Mouse (Mus musculus) lung, postnatal 0 days (tissue): ENCODE data around the gene Telo2. TPM values are rescaled to one million over a fixed set of nuclear protein-coding genes. Genes with fewer than 3 reads are reported as not detected.

ENCODE experiments used
- ATAC-seq: fragments of 200-750 bp; cut with Nextera tagmentation; 2 replicates; pipeline ENCODE4 v1.8.0; 2017; ENCODE audit warnings: moderate library complexity
- DNase-seq: peaks from one replicate; pipeline ENCODE4 v3.0.0-alpha.2; 2016; ENCODE audit warnings: low spot score
- H3K27ac ChIP-seq: fragments of 300-500 bp; sonication (generic); 2 replicates; pipeline ENCODE4 v1.5.1; 2014; ENCODE audit warnings: antibody characterized with exemption, mild to moderate bottlenecking, low read length, mixed read lengths
- H3K27me3 ChIP-seq: fragments of 300-500 bp; sonication (generic); replicated peaks from 2 replicates; pipeline ENCODE4 v1.6.1; 2014; ENCODE audit warnings: low read length, mixed read lengths; ENCODE audit not compliant: insufficient read depth
- H3K36me3 ChIP-seq: fragments of 300-500 bp; sonication (generic); 2 replicates; pipeline ENCODE4 v1.6.1; 2014; ENCODE audit warnings: low read length, mixed read lengths; ENCODE audit not compliant: insufficient read depth
- H3K4me1 ChIP-seq: fragments of 300-500 bp; sonication (generic); 2 replicates; pipeline ENCODE4 v1.6.1; 2014; ENCODE audit warnings: antibody characterized with exemption, low read depth, low read length, mixed read lengths; ENCODE audit not compliant: insufficient read depth
- H3K4me2 ChIP-seq: fragments of 300-500 bp; sonication (generic); replicated peaks from 2 replicates; pipeline ENCODE4 v1.6.1; 2014; ENCODE audit warnings: low read depth, mild to moderate bottlenecking, low read length, moderate library complexity, mixed read lengths
- H3K4me3 ChIP-seq: fragments of 300-500 bp; sonication (generic); 2 replicates; pipeline ENCODE4 v1.5.1; 2014; ENCODE audit warnings: low read depth, low read length
- H3K9ac ChIP-seq: fragments of 300-500 bp; sonication (generic); replicated peaks from 2 replicates; pipeline ENCODE4 v1.6.1; 2014; ENCODE audit warnings: low read depth, mild to moderate bottlenecking
- H3K9me3 ChIP-seq: fragments of 300-500 bp; sonication (generic); 2 replicates; pipeline ENCODE4 v1.6.1; 2016; ENCODE audit warnings: low read length, mixed read lengths
- CTCF ChIP-seq: IDR thresholded peaks from 2 replicates; pipeline ENCODE4 v1.5.1; 2016; ENCODE audit warnings: antibody characterized with exemption, mild to moderate bottlenecking
- EP300 ChIP-seq: IDR thresholded peaks from 2 replicates; pipeline ENCODE4 v1.6.1; 2016; ENCODE audit warnings: antibody characterized with exemption, mild to moderate bottlenecking, control low read depth
- WGBS: fragments of 180-500 bp; shearing (Covaris S2); extraction: QIAGEN DNeasy Blood & Tissue Kit; methylation state at CpG from one replicate; pipeline ENCODE4 v1.1.7; 2014; 5-methylcytosine and 5-hydroxymethylcytosine counted together
- polyA plus RNA-seq: library from polyadenylated mRNA; unstranded; fragments of >200 nt; fragmentation: Nextera tagmentation; extraction: Ambion mirVana; gene quantifications from 2 replicates; pipeline ENCODE4 v1.2.1, GENCODE M21; 2015

The Telo2 gene
- polyA plus RNA-seq, 1 experiment from 2014 or later: 13.9 TPM

- H3K36me3 ChIP-seq: peaks cover 27% of the 10 kb centered on the region; the same call in 1 of the 2 replicates
- WGBS: 90% methylated on average over 7 of the region's 7 CpGs
- no peak for TF ChIP-seq CTCF
- TF ChIP-seq EP300: no peak
These were observed 49.2 kb downstream of the Telo2 start for GRCm38 (mm10) chr17:25066595-25066994.

GRCm38 (mm10) chr17:25065189-25065588, 50.6 kb downstream of the Telo2 start:
- no peak overlapping the region for H3K4me3 ChIP-seq
- 0 out of 2 replicates have a peak overlapping the region, but pooled peaks have one; percentile 20 for H3K27ac ChIP-seq
- peaks cover 33% of the 10 kb centered on the region; the same call in 1 of the 2 replicates for H3K36me3 ChIP-seq
- no peaks in the 10 kb centered on the region for H3K9me3 ChIP-seq
- no peak overlapping the region for H3K9ac ChIP-seq
- ATAC-seq: no peak
- peaks cover 15% of the 10 kb centered on the region; the same call in 1 of the 2 replicates for H3K4me1 ChIP-seq
- no peak for DNase-seq
- no peaks in the 10 kb centered on the region for H3K27me3 ChIP-seq
- H3K4me2 ChIP-seq: no peak overlapping the region
- no peak for TF ChIP-seq EP300
- no peak for TF ChIP-seq CTCF
- WGBS: 78% methylated on average over 3 of the region's 3 CpGs

More at GRCm38 (mm10) chr17:25066595-25066994, 49.2 kb downstream of the Telo2 start:
- Histone ChIP-seq H3K4me1 (peaks cover 15% of the 10 kb centered on the region; the same call in 1 of the 2 replicates), H3K27ac (peak overlapping the region; percentile 72), H3K9ac (no peak overlapping the region), H3K4me2 (no peak overlapping the region), H3K9me3 (no peaks in the 10 kb centered on the region), H3K27me3 (no peaks in the 10 kb centered on the region), H3K4me3 (no peak overlapping the region)
- DNase-seq (no peak), ATAC-seq (no peak)

GRCm38 (mm10) chr17:25064351-25064750, 51.4 kb downstream of the Telo2 start:
- peak; percentile 74 for DNase-seq
- whole genome bisulfite sequencing: 22% methylated on average over 9 of the region's 9 CpGs

GRCm38 (mm10) chr17:25063872-25064271, 51.9 kb downstream of the Telo2 start:
- no peaks in the 10 kb centered on the region for H3K27me3 ChIP-seq
- peak overlapping the region; percentile 20; the same call in 1 of the 2 replicates for H3K27ac ChIP-seq
- H3K9me3 ChIP-seq: no peaks in the 10 kb centered on the region
- TF ChIP-seq CTCF (peak; percentile 4; the same call in 1 of the 2 replicates), EP300 (no peak)
- H3K4me1 ChIP-seq: peaks cover 15% of the 10 kb centered on the region; the same call in 1 of the 2 replicates
- peaks cover 42% of the 10 kb centered on the region for H3K36me3 ChIP-seq
- no peak overlapping the region for H3K9ac ChIP-seq
- DNase-seq: no peak
- WGBS: 55% methylated on average over 12 of the region's 12 CpGs
- H3K4me2 ChIP-seq: no peak overlapping the region
- H3K4me3 ChIP-seq: no peak overlapping the region
- ATAC-seq: peak; percentile 3; the same call in 1 of the 2 replicates

More at GRCm38 (mm10) chr17:25064351-25064750, 51.4 kb downstream of the Telo2 start:
- peaks cover 37% of the 10 kb centered on the region for H3K36me3 ChIP-seq
- no peak overlapping the region for H3K4me2 ChIP-seq
- peak overlapping the region; percentile 20; the same call in 1 of the 2 replicates for H3K27ac ChIP-seq
- no peaks in the 10 kb centered on the region for H3K9me3 ChIP-seq
- TF ChIP-seq EP300 (peak; percentile 75), CTCF (peak; percentile 41)
- H3K4me1 ChIP-seq: peaks cover 15% of the 10 kb centered on the region; the same call in 1 of the 2 replicates
- no peak overlapping the region for H3K9ac ChIP-seq
- no peak overlapping the region for H3K4me3 ChIP-seq
- no peaks in the 10 kb centered on the region for H3K27me3 ChIP-seq
- peak; percentile 81 for ATAC-seq

GRCm38 (mm10) chr17:25063261-25063660, 52.5 kb downstream of the Telo2 start:
- ATAC-seq: no peak
- TF ChIP-seq EP300: no peak
- no peak for TF ChIP-seq CTCF
- Histone ChIP-seq H3K9ac (no peak overlapping the region), H3K4me1 (peaks cover 13% of the 10 kb centered on the region; the same call in 1 of the 2 replicates), H3K27ac (no peak overlapping the region), H3K9me3 (no peaks in the 10 kb centered on the region), H3K27me3 (no peaks in the 10 kb centered on the region), H3K4me2 (no peak overlapping the region), H3K4me3 (no peak overlapping the region), H3K36me3 (peaks cover 48% of the 10 kb centered on the region)
- 79% methylated on average over 4 of the region's 4 CpGs for WGBS
- no peak for DNase-seq

GRCm38 (mm10) chr17:25057041-25057440, 58.7 kb downstream of the Telo2 start:
- ATAC-seq (no peak), DNase-seq (no peak)
- Histone ChIP-seq H3K36me3 (peaks cover 44% of the 10 kb centered on the region), H3K4me2 (no peak overlapping the region), H3K9me3 (no peaks in the 10 kb centered on the region), H3K27me3 (no peaks in the 10 kb centered on the region), H3K9ac (no peak overlapping the region), H3K27ac (no peak overlapping the region), H3K4me1 (no peaks in the 10 kb centered on the region), H3K4me3 (no peak overlapping the region)
- no peak for TF ChIP-seq EP300
- peak; percentile 46 for TF ChIP-seq CTCF
- 85% methylated on average over 6 of the region's 6 CpGs for WGBS
